Mouse (Mus musculus) neural tube, embryonic 15.5 days (tissue): ENCODE results near the gene Slc5a6. TPM values are rescaled to one million over a fixed set of nuclear protein-coding genes. Genes with fewer than 3 reads are reported as not detected.

ENCODE experiments used
- ATAC-seq: fragments of 200-750 bp; cut with Nextera tagmentation; 2 replicates; pipeline ENCODE4 v1.8.0; 2017; ENCODE audit warnings: mild to moderate bottlenecking, moderate TSS enrichment, moderate library complexity; ENCODE audit not compliant: low FRiP score
- H3K27ac ChIP-seq: fragments of 300-500 bp; sonication (generic); replicated peaks from 2 replicates; pipeline ENCODE4 v1.5.1; 2015; ENCODE audit warnings: mild to moderate bottlenecking, inconsistent platforms
- H3K27me3 ChIP-seq: fragments of 300-500 bp; sonication (generic); replicated peaks from 2 replicates; pipeline ENCODE4 v1.6.1; 2015; ENCODE audit warnings: inconsistent platforms
- H3K36me3 ChIP-seq: fragments of 300-500 bp; sonication (generic); 2 replicates; pipeline ENCODE4 v1.6.1; 2015; ENCODE audit warnings: inconsistent platforms
- H3K4me1 ChIP-seq: fragments of 300-500 bp; sonication (generic); 2 replicates; pipeline ENCODE4 v1.6.1; 2015; ENCODE audit warnings: inconsistent platforms
- H3K4me2 ChIP-seq: fragments of 300-500 bp; sonication (generic); 2 replicates; pipeline ENCODE4 v1.6.1; 2015; ENCODE audit warnings: inconsistent platforms, mild to moderate bottlenecking, moderate library complexity
- H3K4me3 ChIP-seq: fragments of 300-500 bp; sonication (generic); replicated peaks from 2 replicates; pipeline ENCODE4 v1.5.1; 2015; ENCODE audit warnings: mild to moderate bottlenecking, inconsistent platforms
- H3K9ac ChIP-seq: fragments of 300-500 bp; sonication (generic); replicated peaks from 2 replicates; pipeline ENCODE4 v1.6.1; 2015; ENCODE audit warnings: mild to moderate bottlenecking, inconsistent platforms
- H3K9me3 ChIP-seq: fragments of 300-500 bp; sonication (generic); replicated peaks from 2 replicates; pipeline ENCODE4 v1.6.1; 2016; ENCODE audit warnings: inconsistent platforms
- WGBS: fragments of 180-500 bp; shearing (Covaris S2); methylation state at CpG from one replicate; pipeline ENCODE4 v1.1.7; 2015; ENCODE audit warnings: mixed read lengths; 5-methylcytosine and 5-hydroxymethylcytosine counted together
- polyA plus RNA-seq: library from polyadenylated mRNA; unstranded; fragments of >200 nt; fragmentation: Nextera tagmentation; extraction: Ambion mirVana; gene quantifications from 2 replicates; pipeline ENCODE4 v1.2.1, GENCODE M21; 2015

The Slc5a6 gene
- 16.7 and 17.8 TPM in 2 replicates for polyA plus RNA-seq

- H3K27ac ChIP-seq, result peak within 1 kb of the TSS; percentile 97
- no peaks in the 10 kb centered on the region for H3K27me3 ChIP-seq
- under 1% methylated on average over 23 of the region's 23 CpGs for WGBS
- ATAC-seq, result peak; percentile 46
- H3K4me1 ChIP-seq, result peaks cover 21% of the 10 kb centered on the region
- peak within 1 kb of the TSS; percentile 78 for H3K4me2 ChIP-seq
- peak within 1 kb of the TSS; percentile 85 for H3K4me3 ChIP-seq
- H3K9ac ChIP-seq, result peak within 1 kb of the TSS; percentile 97
- no peaks in the 10 kb centered on the region for H3K9me3 ChIP-seq
- peaks cover 19% of the 10 kb centered on the region for H3K36me3 ChIP-seq
These were observed at the start of gene Slc5a6 for GRCm38 (mm10) chr5:31048763-31049641. Gene Slc5a6 (minus strand): TSS chr5:31048924.

GRCm38 (mm10) chr5:31095711-31096480, 47.2 kb upstream of the Slc5a6 start:
- ATAC-seq, result no peak
- peak overlapping the region; percentile 68 for H3K4me2 ChIP-seq
- H3K36me3 ChIP-seq, result no peaks in the 10 kb centered on the region
- peaks cover 65% of the 10 kb centered on the region for H3K27me3 ChIP-seq
- H3K27ac ChIP-seq, result no peak overlapping the region
- WGBS, result 20% methylated on average over 11 of the region's 11 CpGs
- H3K9me3 ChIP-seq, result no peaks in the 10 kb centered on the region
- H3K4me1 ChIP-seq, result peaks cover 51% of the 10 kb centered on the region
- H3K9ac ChIP-seq, result no peak overlapping the region
- peak overlapping the region; percentile 53 for H3K4me3 ChIP-seq

- H3K4me3 ChIP-seq, result peak overlapping the region; percentile 53
- H3K36me3 ChIP-seq, result no peaks in the 10 kb centered on the region
- H3K4me2 ChIP-seq, result peak overlapping the region; percentile 68
- no peaks in the 10 kb centered on the region for H3K9me3 ChIP-seq
- under 1% methylated on average over 59 of the region's 59 CpGs for WGBS
- no peak overlapping the region for H3K27ac ChIP-seq
- no peak for ATAC-seq
- peaks cover 54% of the 10 kb centered on the region for H3K4me1 ChIP-seq
- H3K27me3 ChIP-seq, result peaks cover 73% of the 10 kb centered on the region
- H3K9ac ChIP-seq, result 0 out of 2 replicates have a peak overlapping the region, but pooled peaks have one; percentile 30
These were observed 46.3 kb upstream of the Slc5a6 start for GRCm38 (mm10) chr5:31094799-31095691.

GRCm38 (mm10) chr5:31094100-31094798, 45.5 kb upstream of the Slc5a6 start:
- Histone ChIP-seq H3K4me2 (peak overlapping the region; percentile 68), H3K9ac (no peak overlapping the region), H3K27ac (no peak overlapping the region), H3K9me3 (no peaks in the 10 kb centered on the region), H3K36me3 (no peaks in the 10 kb centered on the region), H3K4me3 (peak overlapping the region; percentile 53), H3K4me1 (peaks cover 54% of the 10 kb centered on the region), H3K27me3 (peaks cover 81% of the 10 kb centered on the region)
- ATAC-seq, result no peak
- 1% methylated on average over 29 of the region's 29 CpGs for WGBS

GRCm38 (mm10) chr5:31093151-31094041, 44.7 kb upstream of the Slc5a6 start:
- Histone ChIP-seq H3K9me3 (no peaks in the 10 kb centered on the region), H3K4me1 (peaks cover 54% of the 10 kb centered on the region), H3K9ac (peak overlapping the region; percentile 70), H3K27ac (peak overlapping the region; percentile 61), H3K4me3 (peak overlapping the region; percentile 53), H3K36me3 (no peaks in the 10 kb centered on the region), H3K4me2 (peak overlapping the region; percentile 68), H3K27me3 (peaks cover 80% of the 10 kb centered on the region)
- peak; percentile 83 for ATAC-seq
- WGBS, result under 1% methylated on average over 49 of the region's 54 CpGs

- Histone ChIP-seq H3K9me3 (no peaks in the 10 kb centered on the region), H3K36me3 (no peaks in the 10 kb centered on the region), H3K4me3 (peak overlapping the region; percentile 53), H3K4me1 (peaks cover 54% of the 10 kb centered on the region), H3K4me2 (peak overlapping the region; percentile 68), H3K9ac (peak overlapping the region; percentile 70), H3K27me3 (peaks cover 75% of the 10 kb centered on the region), H3K27ac (peak overlapping the region; percentile 61)
- no peak for ATAC-seq
- WGBS, result 3% methylated on average over 25 of the region's 53 CpGs
These were observed 43.7 kb upstream of the Slc5a6 start for GRCm38 (mm10) chr5:31092231-31092975.

- H3K36me3 ChIP-seq, result no peaks in the 10 kb centered on the region
- no peak overlapping the region for H3K4me3 ChIP-seq
- H3K4me1 ChIP-seq, result peaks cover 35% of the 10 kb centered on the region
- H3K4me2 ChIP-seq, result no peak overlapping the region
- ATAC-seq, result no peak
- H3K27ac ChIP-seq, result no peak overlapping the region
- H3K9me3 ChIP-seq, result no peaks in the 10 kb centered on the region
- no peak overlapping the region for H3K9ac ChIP-seq
- WGBS, result 80% methylated on average over 2 of the region's 2 CpGs
- peaks cover 36% of the 10 kb centered on the region for H3K27me3 ChIP-seq
These were observed 38.4 kb upstream of the Slc5a6 start for GRCm38 (mm10) chr5:31087131-31087530.

GRCm38 (mm10) chr5:31086606-31087005, 37.9 kb upstream of the Slc5a6 start:
- no peak for ATAC-seq
- H3K4me2 ChIP-seq, result no peak overlapping the region
- H3K27ac ChIP-seq, result no peak overlapping the region
- no peaks in the 10 kb centered on the region for H3K36me3 ChIP-seq
- H3K27me3 ChIP-seq, result peaks cover 31% of the 10 kb centered on the region
- H3K9ac ChIP-seq, result no peak overlapping the region
- no peaks in the 10 kb centered on the region for H3K9me3 ChIP-seq
- peaks cover 29% of the 10 kb centered on the region for H3K4me1 ChIP-seq
- no peak overlapping the region for H3K4me3 ChIP-seq
- 26% methylated on average over 7 of the region's 7 CpGs for WGBS

- ATAC-seq, result peak; percentile 56
- Histone ChIP-seq H3K27me3 (peaks cover 7% of the 10 kb centered on the region), H3K4me2 (no peak overlapping the region), H3K36me3 (peaks cover 2% of the 10 kb centered on the region; the same call in 1 of the 2 replicates), H3K9ac (no peak overlapping the region), H3K27ac (peak overlapping the region; percentile 58; the same call in 1 of the 2 replicates), H3K9me3 (no peaks in the 10 kb centered on the region), H3K4me3 (no peak overlapping the region), H3K4me1 (peaks cover 22% of the 10 kb centered on the region)
- WGBS, result 6% methylated on average over 8 of the region's 8 CpGs
These were observed 35.2 kb upstream of the Slc5a6 start for GRCm38 (mm10) chr5:31083949-31084348.
